Mouse (Mus musculus) neural tube, embryonic 13.5 days (tissue): ENCODE measurements at regions not wholly inside any gene's neighbourhood (a gene's known extent, or its start where the extent isn't known, plus 50 kb on each side); places are given as distances from the start of the nearest gene placed in this dataset.
A peak's percentile ranks its signal among the peaks of the same experiment; 100 is the strongest.

Source experiments
- ATAC-seq: fragments of 200-750 bp; cut with Nextera tagmentation; 2 replicates; pipeline ENCODE4 v1.8.0; 2017; ENCODE audit warnings: low read depth, mild to moderate bottlenecking, moderate TSS enrichment, moderate library complexity
- H3K27ac ChIP-seq: fragments of 300-500 bp; sonication (generic); replicated peaks from 2 replicates; pipeline ENCODE4 v1.5.1; 2015; ENCODE audit warnings: moderate library complexity, mild to moderate bottlenecking, inconsistent platforms
- H3K27me3 ChIP-seq: fragments of 300-500 bp; sonication (generic); 2 replicates; pipeline ENCODE4 v1.6.1; 2015; ENCODE audit warnings: mild to moderate bottlenecking, inconsistent platforms
- H3K36me3 ChIP-seq: fragments of 300-500 bp; sonication (generic); 2 replicates; pipeline ENCODE4 v1.6.1; 2015; ENCODE audit warnings: mild to moderate bottlenecking, inconsistent platforms
- H3K4me1 ChIP-seq: fragments of 300-500 bp; sonication (generic); replicated peaks from 2 replicates; pipeline ENCODE4 v1.6.1; 2015; ENCODE audit warnings: inconsistent platforms
- H3K4me2 ChIP-seq: fragments of 300-500 bp; sonication (generic); 2 replicates; pipeline ENCODE4 v1.6.1; 2015; ENCODE audit warnings: inconsistent platforms, mild to moderate bottlenecking, moderate library complexity
- H3K4me3 ChIP-seq: fragments of 300-500 bp; sonication (generic); 2 replicates; pipeline ENCODE4 v1.5.1; 2015; ENCODE audit warnings: mild to moderate bottlenecking, inconsistent platforms
- H3K9ac ChIP-seq: fragments of 300-500 bp; sonication (generic); 2 replicates; pipeline ENCODE4 v1.6.1; 2015; ENCODE audit warnings: moderate library complexity, mild to moderate bottlenecking, inconsistent platforms
- H3K9me3 ChIP-seq: fragments of 300-500 bp; sonication (generic); 2 replicates; pipeline ENCODE4 v1.6.1; 2016; ENCODE audit warnings: inconsistent platforms
- WGBS: fragments of 180-500 bp; shearing (Covaris S2); methylation state at CpG from one replicate; pipeline ENCODE4 v1.1.7; 2015; 5-methylcytosine and 5-hydroxymethylcytosine counted together

GRCm38 (mm10) chr13:39032263-39032662 lies 71.6 kb upstream of the Slc35b3 start:
- Histone ChIP-seq H3K27me3 (no peaks in the 10 kb centered on the region), H3K36me3 (no peaks in the 10 kb centered on the region), H3K4me2 (no peak overlapping the region), H3K4me3 (no peak overlapping the region), H3K4me1 (no peaks in the 10 kb centered on the region), H3K9ac (no peak overlapping the region), H3K9me3 (no peaks in the 10 kb centered on the region), H3K27ac (no peak overlapping the region)
- ATAC-seq = no peak
- WGBS = 48% methylated on average over 3 of the region's 3 CpGs

GRCm38 (mm10) chr13:39020168-39020567 lies 59.5 kb upstream of the Slc35b3 start:
- Histone ChIP-seq H3K4me3 (no peak overlapping the region), H3K27me3 (no peaks in the 10 kb centered on the region), H3K27ac (no peak overlapping the region), H3K4me1 (no peaks in the 10 kb centered on the region), H3K9ac (no peak overlapping the region), H3K9me3 (no peaks in the 10 kb centered on the region), H3K4me2 (no peak overlapping the region), H3K36me3 (no peaks in the 10 kb centered on the region)
- no peak for ATAC-seq
- 91% methylated on average over 13 of the region's 13 CpGs for WGBS

- no peaks in the 10 kb centered on the region for H3K27me3 ChIP-seq
- H3K9ac ChIP-seq = peak overlapping the region; percentile 56
- H3K4me2 ChIP-seq = peak overlapping the region; percentile 42
- no peaks in the 10 kb centered on the region for H3K9me3 ChIP-seq
- H3K36me3 ChIP-seq = no peaks in the 10 kb centered on the region
- H3K4me3 ChIP-seq = no peak overlapping the region
- ATAC-seq = peak; percentile 67
- H3K27ac ChIP-seq = no peak overlapping the region
- H3K4me1 ChIP-seq = peaks cover 7% of the 10 kb centered on the region
- WGBS = 2% methylated on average over 8 of the region's 8 CpGs
Observed at GRCm38 (mm10) chr13:39011696-39012095, 51.0 kb upstream of the Slc35b3 start.
